Mouse (Mus musculus) limb, embryonic 13.5 days (tissue): Measurements from ENCODE around the gene Plxna1. TPM values are rescaled to one million over a fixed set of nuclear protein-coding genes. Genes with fewer than 3 reads are reported as not detected.

Experiments
- ATAC-seq: fragments of 200-750 bp; cut with Nextera tagmentation; 2 replicates; pipeline ENCODE4 v1.8.0; 2017; ENCODE audit warnings: low read depth, moderate number of reproducible peaks, moderate TSS enrichment; ENCODE audit not compliant: low FRiP score
- H3K27ac ChIP-seq: fragments of 300-500 bp; sonication (generic); 2 replicates; pipeline ENCODE4 v1.5.1; 2015; ENCODE audit warnings: inconsistent platforms, mild to moderate bottlenecking, moderate library complexity
- H3K27me3 ChIP-seq: fragments of 300-500 bp; sonication (generic); 2 replicates; pipeline ENCODE4 v1.6.1; 2015; ENCODE audit warnings: mild to moderate bottlenecking, inconsistent platforms
- H3K36me3 ChIP-seq: fragments of 300-500 bp; sonication (generic); 2 replicates; pipeline ENCODE4 v1.6.1; 2015; ENCODE audit warnings: inconsistent platforms, mild to moderate bottlenecking, moderate library complexity
- H3K4me1 ChIP-seq: fragments of 300-500 bp; sonication (generic); 2 replicates; pipeline ENCODE4 v1.6.1; 2015; ENCODE audit warnings: inconsistent platforms
- H3K4me2 ChIP-seq: fragments of 300-500 bp; sonication (generic); replicated peaks from 2 replicates; pipeline ENCODE4 v1.6.1; 2015; ENCODE audit warnings: inconsistent platforms, mild to moderate bottlenecking, moderate library complexity
- H3K4me3 ChIP-seq: fragments of 300-500 bp; sonication (generic); 2 replicates; pipeline ENCODE4 v1.5.1; 2015; ENCODE audit warnings: moderate library complexity, mild to moderate bottlenecking, inconsistent platforms
- H3K9ac ChIP-seq: fragments of 300-500 bp; sonication (generic); 2 replicates; pipeline ENCODE4 v1.6.1; 2015; ENCODE audit warnings: mild to moderate bottlenecking, inconsistent platforms
- H3K9me3 ChIP-seq: fragments of 300-500 bp; sonication (generic); 2 replicates; pipeline ENCODE4 v1.6.1; 2016; ENCODE audit warnings: inconsistent platforms
- WGBS: fragments of 180-500 bp; shearing (Covaris S2); methylation state at CpG from one replicate; pipeline ENCODE4 v1.1.7; 2015; 5-methylcytosine and 5-hydroxymethylcytosine counted together
- polyA plus RNA-seq: library from polyadenylated mRNA; unstranded; fragments of >200 nt; fragmentation: Nextera tagmentation; extraction: Ambion mirVana; gene quantifications from 2 replicates; pipeline ENCODE4 v1.2.1, GENCODE M21; 2015

The Plxna1 gene
- polyA plus RNA-seq, 1 experiment from 2014 or later, result 29.6 TPM

DNA sequence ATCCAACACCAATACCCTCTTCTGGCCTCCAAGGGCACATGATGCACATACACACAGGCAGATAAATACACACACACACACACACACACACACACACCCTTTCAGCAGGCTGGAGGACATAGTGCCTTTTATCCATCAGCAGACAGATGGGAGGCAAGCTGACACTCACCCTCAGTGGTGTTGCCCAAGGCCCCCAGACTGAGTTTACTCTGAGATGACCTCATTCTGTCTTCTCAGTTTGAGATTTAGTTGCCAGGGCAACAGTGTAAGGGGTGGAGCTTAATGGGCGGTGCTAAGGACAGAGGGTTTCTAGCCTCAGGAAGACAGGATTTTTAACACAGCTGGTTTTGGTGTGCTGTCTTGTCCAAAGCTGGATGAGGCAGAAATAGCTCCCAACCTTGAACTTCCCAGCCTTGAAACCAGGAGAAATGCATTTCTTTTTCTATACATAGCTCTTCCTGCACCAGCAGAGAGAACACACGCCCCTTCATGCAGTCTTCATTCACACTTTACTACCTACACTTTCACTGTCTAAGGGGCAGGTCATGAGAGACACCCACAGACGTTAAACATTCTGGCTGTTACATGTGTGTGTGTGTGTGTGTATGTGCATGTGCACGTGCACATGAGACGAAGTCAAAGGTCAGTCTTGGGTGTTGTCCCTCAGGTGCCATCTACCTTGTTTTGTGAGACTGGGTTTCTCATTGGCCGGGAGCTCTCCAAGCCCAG lies 75.6 kb downstream of the Plxna1 start:
- Histone ChIP-seq H3K4me3 (no peak overlapping the region), H3K27me3 (no peaks in the 10 kb centered on the region; the same call in 1 of the 2 replicates), H3K36me3 (no peaks in the 10 kb centered on the region), H3K9me3 (peaks cover 6% of the 10 kb centered on the region), H3K4me1 (peaks cover 11% of the 10 kb centered on the region), H3K9ac (no peak overlapping the region), H3K4me2 (no peak overlapping the region), H3K27ac (no peak overlapping the region)
- 47% methylated on average over 6 of the region's 6 CpGs for WGBS
- ATAC-seq, result peak; percentile 69; the same call in 1 of the 2 replicates

DNA sequence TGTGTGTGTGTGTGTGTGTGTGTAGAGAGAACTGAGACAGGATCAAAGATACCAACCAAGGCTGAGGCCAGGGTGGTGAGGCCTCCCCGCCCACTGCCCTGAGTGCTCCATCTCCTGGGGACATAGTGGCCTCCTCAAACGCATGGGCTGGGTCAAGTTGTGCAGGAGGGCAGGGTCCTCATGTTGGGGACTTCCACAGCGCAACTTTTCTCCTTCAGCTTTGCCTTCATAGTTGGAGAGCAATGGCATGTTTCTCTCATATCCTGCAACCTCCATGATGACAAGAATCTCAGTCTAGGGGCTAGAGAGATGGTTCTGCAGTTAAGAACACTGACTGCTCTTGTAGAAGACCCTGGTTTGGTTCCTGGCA lies 76.1 kb downstream of the Plxna1 start:
- H3K36me3 ChIP-seq, result no peaks in the 10 kb centered on the region
- H3K4me1 ChIP-seq, result peaks cover 17% of the 10 kb centered on the region
- no peak overlapping the region for H3K27ac ChIP-seq
- H3K9me3 ChIP-seq, result peaks cover 6% of the 10 kb centered on the region
- peaks cover 2% of the 10 kb centered on the region; the same call in 1 of the 2 replicates for H3K27me3 ChIP-seq
- WGBS, result 69% methylated on average over 3 of the region's 3 CpGs
- no peak overlapping the region for H3K4me3 ChIP-seq
- H3K9ac ChIP-seq, result no peak overlapping the region
- ATAC-seq, result no peak
- H3K4me2 ChIP-seq, result no peak overlapping the region

DNA sequence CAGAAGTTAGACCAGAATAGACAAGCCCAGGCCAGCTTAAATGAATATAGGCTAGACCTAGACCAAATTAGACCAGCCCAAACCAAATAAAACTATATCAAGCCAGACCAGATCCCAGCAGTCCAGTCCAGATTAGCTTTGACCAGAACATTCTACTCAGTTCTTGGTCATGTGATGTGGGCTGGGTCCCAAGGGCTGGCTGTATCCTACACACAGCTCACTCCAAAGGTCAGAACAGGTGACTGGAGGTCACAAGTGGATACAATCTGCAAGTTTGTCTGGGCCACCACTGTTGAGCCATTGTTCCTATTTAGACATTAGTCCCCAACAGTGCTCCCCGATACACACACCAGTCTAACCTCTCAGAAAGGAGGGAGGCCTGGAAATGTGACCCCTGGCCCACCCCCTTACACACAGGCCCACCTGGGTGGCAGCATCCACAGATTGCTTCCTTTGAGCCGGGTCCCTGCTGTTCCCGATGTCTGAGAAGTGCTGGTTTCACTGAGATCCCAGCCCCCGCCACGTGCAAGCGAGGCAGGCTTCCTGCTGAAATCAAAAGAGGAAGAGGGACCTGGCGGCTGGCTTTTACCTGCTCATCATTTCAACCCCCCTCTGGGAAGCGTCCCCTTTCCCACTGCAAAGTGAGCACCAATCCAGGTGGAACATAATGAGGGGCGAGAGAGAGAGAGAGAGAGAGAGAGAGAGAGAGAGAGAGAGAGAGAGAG lies 76.7 kb downstream of the Plxna1 start:
- H3K4me3 ChIP-seq, result no peak overlapping the region
- H3K27ac ChIP-seq, result no peak overlapping the region
- H3K36me3 ChIP-seq, result no peaks in the 10 kb centered on the region
- peaks cover 6% of the 10 kb centered on the region for H3K9me3 ChIP-seq
- ATAC-seq, result no peak
- H3K9ac ChIP-seq, result no peak overlapping the region
- H3K4me2 ChIP-seq, result no peak overlapping the region
- WGBS, result 39% methylated on average over 9 of the region's 9 CpGs
- peaks cover 4% of the 10 kb centered on the region; the same call in 1 of the 2 replicates for H3K27me3 ChIP-seq
- peaks cover 19% of the 10 kb centered on the region for H3K4me1 ChIP-seq

DNA sequence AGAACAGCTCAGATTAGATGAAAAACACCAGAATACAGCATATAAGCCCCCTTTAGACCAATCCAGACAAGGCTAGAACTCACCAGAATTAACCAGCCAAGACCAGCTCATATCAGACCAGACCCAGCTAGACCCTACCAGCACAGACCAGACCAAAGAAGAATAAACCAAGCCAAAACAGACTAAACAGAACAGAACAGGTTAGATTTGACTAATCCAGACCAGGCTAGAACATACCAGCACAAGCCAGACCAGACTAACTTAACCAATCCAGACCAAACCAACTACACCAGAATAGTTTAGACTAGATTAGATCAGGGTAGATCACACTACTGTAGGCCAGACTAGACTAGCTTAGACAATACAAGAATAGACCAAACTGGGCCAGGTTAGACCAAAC lies 77.3 kb downstream of the Plxna1 start:
- Histone ChIP-seq H3K36me3 (no peaks in the 10 kb centered on the region), H3K4me1 (peaks cover 19% of the 10 kb centered on the region), H3K4me2 (no peak overlapping the region), H3K9me3 (peaks cover 6% of the 10 kb centered on the region), H3K9ac (no peak overlapping the region), H3K4me3 (no peak overlapping the region), H3K27ac (no peak overlapping the region), H3K27me3 (peaks cover 4% of the 10 kb centered on the region; the same call in 1 of the 2 replicates)
- ATAC-seq, result no peak

DNA sequence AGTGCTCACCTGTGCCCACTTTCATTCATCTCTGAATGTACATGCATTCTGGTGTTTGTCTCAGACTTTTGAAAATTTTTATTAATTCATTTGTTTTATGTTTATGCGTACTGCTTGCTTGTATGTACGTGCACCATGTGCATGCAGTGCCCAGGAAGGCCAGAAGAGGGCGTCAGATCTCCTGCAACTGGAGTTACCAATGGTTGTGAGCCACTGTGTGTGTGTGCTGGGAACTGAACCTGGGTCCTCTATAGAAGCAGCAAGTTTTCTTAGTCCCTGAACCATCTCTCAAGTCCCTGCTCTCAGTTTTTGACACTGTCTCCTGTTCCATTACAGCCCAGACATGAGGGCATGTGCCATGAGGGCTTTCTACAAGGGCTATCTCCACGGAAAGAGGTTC lies 79.3 kb downstream of the Plxna1 start:
- Histone ChIP-seq H3K4me2 (no peak overlapping the region), H3K4me3 (no peak overlapping the region), H3K36me3 (no peaks in the 10 kb centered on the region), H3K9me3 (peaks cover 6% of the 10 kb centered on the region), H3K27me3 (peaks cover 4% of the 10 kb centered on the region; the same call in 1 of the 2 replicates), H3K9ac (no peak overlapping the region), H3K4me1 (peaks cover 19% of the 10 kb centered on the region), H3K27ac (no peak overlapping the region)
- no peak for ATAC-seq
- WGBS, result 93% methylated on average over 4 of the region's 4 CpGs

DNA sequence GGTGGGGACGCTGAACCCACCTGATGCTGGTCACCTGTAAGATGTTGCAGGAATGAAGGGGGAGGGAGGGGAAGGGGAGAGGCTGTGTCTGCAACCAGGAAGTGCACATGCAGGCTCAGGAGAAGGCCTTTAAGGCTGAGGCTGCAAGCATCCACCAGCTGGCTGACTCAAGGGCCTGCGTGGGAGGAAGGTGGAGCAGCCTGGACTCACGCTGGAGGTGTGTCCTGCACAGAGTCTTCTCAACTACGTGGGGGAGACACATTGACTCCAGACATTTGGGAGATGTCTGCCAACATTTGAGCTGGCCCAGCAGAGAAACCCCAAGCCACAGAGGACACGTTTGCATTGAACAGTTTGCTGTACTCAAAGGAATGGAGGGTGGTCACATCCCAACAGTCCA lies 79.8 kb downstream of the Plxna1 start:
- no peaks in the 10 kb centered on the region for H3K36me3 ChIP-seq
- no peak overlapping the region for H3K27ac ChIP-seq
- peaks cover 19% of the 10 kb centered on the region for H3K4me1 ChIP-seq
- H3K27me3 ChIP-seq, result peaks cover 4% of the 10 kb centered on the region; the same call in 1 of the 2 replicates
- H3K4me3 ChIP-seq, result no peak overlapping the region
- no peak overlapping the region for H3K9ac ChIP-seq
- 54% methylated on average over 5 of the region's 5 CpGs for WGBS
- H3K9me3 ChIP-seq, result peaks cover 6% of the 10 kb centered on the region
- no peak overlapping the region for H3K4me2 ChIP-seq
- no peak for ATAC-seq

DNA sequence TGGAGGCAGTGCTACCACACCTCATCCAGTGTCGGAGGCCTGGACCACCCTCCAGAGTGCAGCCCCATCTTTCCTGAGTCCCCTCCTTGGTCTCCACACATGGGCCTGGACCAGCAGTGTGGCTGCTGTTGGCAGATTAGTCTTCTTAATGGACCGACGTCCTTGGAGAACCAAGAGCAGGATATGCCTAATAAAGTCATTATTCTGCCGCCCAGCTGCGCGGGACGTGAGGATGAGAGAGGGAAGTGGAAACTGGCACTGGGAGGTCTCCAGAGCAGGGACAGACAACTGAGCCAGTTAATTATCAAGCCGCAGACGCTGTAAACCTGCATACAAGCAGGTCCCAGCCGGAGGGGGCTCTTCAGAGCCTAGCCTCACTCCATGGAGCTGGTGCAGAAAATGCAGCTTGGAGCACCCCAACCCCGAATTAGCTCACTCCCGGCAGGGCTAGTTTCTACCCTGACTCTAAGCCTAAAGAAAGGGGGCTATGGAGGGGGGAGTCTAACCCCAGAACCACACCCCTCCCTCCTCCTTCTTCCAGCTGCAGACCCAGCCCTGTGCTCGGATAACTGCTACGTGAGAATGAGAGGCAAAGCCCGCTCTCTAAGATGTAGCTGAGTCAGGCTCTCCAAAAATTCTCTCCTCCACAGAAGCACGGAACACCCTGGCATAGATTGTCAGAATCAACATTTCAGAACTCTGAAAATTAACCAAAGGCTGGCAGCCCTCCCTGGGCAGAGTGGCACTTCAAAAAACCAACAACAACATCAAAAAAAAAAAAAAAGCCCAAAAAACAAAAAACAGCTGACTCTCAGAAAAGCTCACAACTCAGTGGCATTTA lies 80.7 kb downstream of the Plxna1 start:
- Histone ChIP-seq H3K9me3 (peaks cover 6% of the 10 kb centered on the region), H3K4me3 (no peak overlapping the region), H3K36me3 (no peaks in the 10 kb centered on the region), H3K27me3 (peaks cover 4% of the 10 kb centered on the region; the same call in 1 of the 2 replicates), H3K4me2 (peak overlapping the region; percentile 35), H3K27ac (no peak overlapping the region), H3K9ac (no peak overlapping the region), H3K4me1 (peaks cover 15% of the 10 kb centered on the region)
- WGBS, result 11% methylated on average over 16 of the region's 16 CpGs
- ATAC-seq, result no peak; the same call in 1 of the 2 replicates

DNA sequence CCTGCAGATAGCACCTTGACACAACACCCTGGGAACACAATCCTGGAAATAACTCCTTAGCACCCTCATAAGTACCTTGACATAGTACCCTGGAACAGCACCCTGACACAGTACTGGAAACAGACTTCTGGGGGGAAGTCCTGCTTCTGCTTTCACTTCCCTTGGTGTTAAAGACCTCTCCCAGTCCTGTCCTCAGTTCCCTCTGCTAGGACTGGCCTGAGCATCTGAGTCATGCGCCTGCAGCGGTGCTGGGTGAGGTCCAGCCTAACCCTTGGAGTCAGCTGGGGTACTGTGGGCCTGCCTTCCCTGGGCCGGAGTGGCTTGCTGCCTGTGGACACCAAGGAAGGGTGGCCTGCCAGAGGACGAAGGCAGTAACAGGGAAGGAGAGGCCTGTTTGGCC lies 81.9 kb downstream of the Plxna1 start:
- WGBS, result 81% methylated on average over 4 of the region's 4 CpGs

DNA sequence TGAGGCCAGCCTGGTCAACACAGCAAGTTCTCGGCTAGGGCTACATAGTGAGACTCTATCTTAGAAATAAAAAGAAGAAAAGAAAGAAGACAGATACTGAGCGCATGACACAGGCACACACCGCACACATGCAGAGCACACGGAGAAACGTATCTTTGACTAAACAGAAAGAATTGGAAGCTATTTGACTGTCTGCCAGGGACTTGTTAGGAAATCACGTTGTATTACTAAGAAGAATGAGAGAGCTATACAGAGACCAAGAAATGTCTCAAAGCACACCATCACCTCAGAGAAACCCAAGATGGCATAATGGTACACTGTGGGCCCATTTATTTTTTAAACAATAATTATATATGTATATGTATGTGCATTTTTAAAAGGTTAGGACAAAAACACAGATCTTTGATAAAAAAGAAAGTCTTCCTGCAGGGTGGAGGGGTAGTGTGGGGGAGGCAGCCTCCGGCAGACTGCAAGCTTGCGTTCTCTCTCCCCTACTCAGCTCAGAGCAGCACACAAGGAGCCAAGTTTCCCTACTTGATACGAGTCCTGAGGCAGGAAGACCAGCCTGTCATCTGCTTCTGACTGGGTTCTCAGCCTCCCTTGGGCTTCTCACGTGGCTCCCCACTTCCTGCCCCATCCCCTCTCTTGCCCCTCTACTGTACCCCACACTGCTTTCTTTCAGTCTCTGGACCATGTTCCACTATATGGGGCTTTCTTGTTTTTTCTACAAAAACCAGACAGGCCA lies 90.5 kb downstream of the Plxna1 start:
- Histone ChIP-seq H3K27ac (no peak overlapping the region), H3K9me3 (0 out of 2 replicates have a peak, but pooled peaks cover 4% of the 10 kb centered on the region), H3K4me1 (peaks cover 12% of the 10 kb centered on the region), H3K27me3 (no peaks in the 10 kb centered on the region), H3K4me3 (no peak overlapping the region), H3K36me3 (no peaks in the 10 kb centered on the region), H3K9ac (no peak overlapping the region), H3K4me2 (no peak overlapping the region)
- WGBS, result 61% methylated on average over 10 of the region's 10 CpGs
- peak; percentile 48; the same call in 1 of the 2 replicates for ATAC-seq

More for the DNA sequence above, 81.9 kb downstream of the Plxna1 start:
- Histone ChIP-seq H3K4me3 (no peak overlapping the region), H3K27me3 (peaks cover 4% of the 10 kb centered on the region; the same call in 1 of the 2 replicates), H3K4me1 (peaks cover 12% of the 10 kb centered on the region), H3K9me3 (peaks cover 6% of the 10 kb centered on the region), H3K27ac (no peak overlapping the region), H3K4me2 (no peak overlapping the region), H3K9ac (no peak overlapping the region), H3K36me3 (no peaks in the 10 kb centered on the region)
- ATAC-seq, result no peak

DNA sequence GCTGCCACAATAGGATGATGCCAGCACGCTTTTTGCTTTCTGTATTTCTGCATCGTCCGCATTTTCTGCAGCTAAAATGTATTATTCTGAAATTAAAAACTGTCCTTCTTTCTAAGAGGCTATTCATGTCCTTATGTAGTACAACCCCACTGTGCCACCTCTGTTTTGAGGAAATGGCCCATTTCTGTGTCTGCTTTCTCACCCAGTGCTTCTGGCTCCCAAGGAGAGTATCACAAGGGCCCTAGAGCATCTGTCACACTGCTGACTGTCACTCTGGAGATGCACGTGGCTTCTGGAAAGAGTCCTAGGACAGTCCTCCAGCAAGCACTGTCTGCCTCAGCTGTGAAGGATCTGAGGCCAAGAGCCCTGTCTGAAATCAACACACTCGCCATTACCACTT lies 95.2 kb downstream of the Plxna1 start:
- Histone ChIP-seq H3K4me2 (no peak overlapping the region), H3K4me1 (peaks cover 8% of the 10 kb centered on the region), H3K9ac (no peak overlapping the region), H3K27ac (no peak overlapping the region), H3K36me3 (no peaks in the 10 kb centered on the region), H3K27me3 (no peaks in the 10 kb centered on the region), H3K9me3 (0 out of 2 replicates have a peak, but pooled peaks cover 4% of the 10 kb centered on the region), H3K4me3 (no peak overlapping the region)
- WGBS, result 74% methylated on average over 5 of the region's 5 CpGs
- no peak for ATAC-seq
